Mouse (Mus musculus) heart, adult 2 months (tissue): ENCODE data around the gene Ucma. TPM values are rescaled to one million over a fixed set of nuclear protein-coding genes. Genes with fewer than 3 reads are reported as not detected.
"Not testable (repeated sequence)": the region's sequence is repeated elsewhere in the genome, so short reads cannot be mapped to it uniquely, and the experiment has no call there.

Experiments used
- DNase-seq, 2 experiments: peaks; one replicate each; pipeline ENCODE4 v3.0.0; 2021
- H3K27ac ChIP-seq: fragments of 200-600 bp; 2 replicates; pipeline ENCODE4 v1.8.1; 2022
- H3K27me3 ChIP-seq: fragments of 200-500 bp; 2 replicates; pipeline ENCODE4 v1.6.1; 2012; ENCODE audit warnings: mild to moderate bottlenecking, low read length, inconsistent platforms, mixed read lengths; ENCODE audit not compliant: control insufficient read depth, insufficient read depth
- H3K36me3 ChIP-seq: fragments of 200-500 bp; 2 replicates; pipeline ENCODE4 v1.6.1; 2012; ENCODE audit warnings: low read length, inconsistent platforms; ENCODE audit not compliant: control insufficient read depth, insufficient read depth
- H3K4me1 ChIP-seq: fragments of 200-500 bp; 2 replicates; pipeline ENCODE4 v1.6.1; 2011; ENCODE audit warnings: low read length; ENCODE audit not compliant: control insufficient read depth, insufficient read depth
- H3K4me3 ChIP-seq: fragments of 200-600 bp; 2 replicates; pipeline ENCODE4 v1.8.1; 2022
- H3K79me2 ChIP-seq: fragments of 200-500 bp; replicated peaks from 2 replicates; pipeline ENCODE4 v1.6.1; 2012; ENCODE audit warnings: mild to moderate bottlenecking, inconsistent platforms, low read length, moderate library complexity, mixed read lengths; ENCODE audit not compliant: control insufficient read depth, insufficient read depth
- H3K9ac ChIP-seq: fragments of 200-500 bp; 2 replicates; pipeline ENCODE4 v1.6.1; 2012; ENCODE audit warnings: low read depth, mild to moderate bottlenecking, control low read depth, inconsistent platforms, low read length, mixed read lengths
- CTCF ChIP-seq: fragments of 200-600 bp; IDR thresholded peaks from 2 replicates; pipeline ENCODE4 v1.8.1; 2022; ENCODE audit warnings: antibody characterized with exemption, mild to moderate bottlenecking, moderate library complexity
- EP300 ChIP-seq: fragments of 200-500 bp; IDR thresholded peaks from 2 replicates; pipeline ENCODE4 v1.6.1; 2011; ENCODE audit warnings: low read depth, low read length, control low read depth; ENCODE audit not compliant: insufficient read depth
- POLR2A ChIP-seq: fragments of 200-500 bp; IDR thresholded peaks from 2 replicates; pipeline ENCODE4 v1.6.1; 2011; ENCODE audit warnings: mild to moderate bottlenecking, low read depth, low read length, control low read depth; ENCODE audit not compliant: insufficient read depth
- WGBS: fragments of 180-500 bp; shearing (Covaris S2); methylation state at CpG from one replicate; pipeline ENCODE4 v1.1.7; 2018; 5-methylcytosine and 5-hydroxymethylcytosine counted together
- intact Hi-C: fragments of 180-260 bp; cut with DNase I; formaldehyde crosslinking; loops from one replicate; pipeline ENCODE4 v1.15.1; 2025
- long read RNA-seq: library from polyadenylated mRNA; stranded (forward); transcript quantifications from one replicate; pipeline ENCODE4 v2.0.0, GENCODE M21; 2021
- polyA plus RNA-seq: library from polyadenylated mRNA; depleted of rRNA; stranded (reverse); fragments of >200 nt; gene quantifications from 2 replicates; pipeline ENCODE4 v1.2.3, GENCODE M21; 2012; rRNA removed
- total RNA-seq, 2 experiments: library from RNA; stranded (reverse); gene quantifications; 2 replicates each; pipeline ENCODE4 v1.2.3; 2021

Ucma gene
- total RNA-seq (not detected), polyA plus RNA-seq (0.88 and 1.4 TPM in 2 replicates)
- long read RNA-seq = 0 reads

GRCm38 (mm10) chr2:4975807-4976206, at the start of gene Ucma:
Gene Ucma, plus strand, starts transcription at chr2:4976122.
- intact Hi-C loops = no loop called here
- H3K36me3 ChIP-seq = no peaks in the 10 kb centered on the region

GRCm38 (mm10) chr2:4927391-4927790, 48.5 kb upstream of the Ucma start:
- no peaks in the 10 kb centered on the region for H3K27me3 ChIP-seq
- intact Hi-C loops = no loop called here
- no peak for TF ChIP-seq EP300
- no peak for TF ChIP-seq POLR2A
- TF ChIP-seq CTCF = no peak
- peaks cover 3% of the 10 kb centered on the region; the same call in 1 of the 2 replicates for H3K36me3 ChIP-seq
- H3K79me2 ChIP-seq = no peaks in the 10 kb centered on the region
- no peak overlapping the region for H3K27ac ChIP-seq
- 88% methylated on average over 3 of the region's 3 CpGs for WGBS
- H3K4me1 ChIP-seq = no peaks in the 10 kb centered on the region
- DNase-seq = no peak
- no peak overlapping the region for H3K4me3 ChIP-seq
- H3K9ac ChIP-seq = no peak overlapping the region

More at GRCm38 (mm10) chr2:4975807-4976206, at the start of gene Ucma:
- DNase-seq = no peak
- Histone ChIP-seq H3K79me2 (no peaks in the 10 kb centered on the region), H3K9ac (no peak within 1 kb of the TSS), H3K4me3 (no peak within 1 kb of the TSS), H3K27ac (no peak within 1 kb of the TSS), H3K4me1 (no peaks in the 10 kb centered on the region), H3K27me3 (no peaks in the 10 kb centered on the region)
- WGBS = 61% methylated on average over 5 of the region's 5 CpGs
- TF ChIP-seq EP300 = no peak

- TF ChIP-seq EP300 (no peak), CTCF (no peak), POLR2A (no peak)
- H3K4me1 ChIP-seq = no peaks in the 10 kb centered on the region
- H3K36me3 ChIP-seq = no peaks in the 10 kb centered on the region
- H3K9ac ChIP-seq = no peak overlapping the region
- H3K27ac ChIP-seq = no peak overlapping the region
- WGBS = 43% methylated on average over 2 of the region's 2 CpGs
- no peaks in the 10 kb centered on the region for H3K27me3 ChIP-seq
- H3K4me3 ChIP-seq = no peak overlapping the region
- intact Hi-C loops = no loop called here
- no peaks in the 10 kb centered on the region for H3K79me2 ChIP-seq
- no peak for DNase-seq
Measured at GRCm38 (mm10) chr2:4929230-4929629, 46.7 kb upstream of the Ucma start.

- WGBS = 88% methylated on average over 9 of the region's 9 CpGs
- Histone ChIP-seq H3K27ac (no peak overlapping the region), H3K9ac (no peak overlapping the region), H3K4me3 (no peak overlapping the region), H3K79me2 (no peaks in the 10 kb centered on the region), H3K4me1 (no peaks in the 10 kb centered on the region), H3K27me3 (no peaks in the 10 kb centered on the region), H3K36me3 (no peaks in the 10 kb centered on the region)
- intact Hi-C loops = no loop called here
- no peak for DNase-seq
- TF ChIP-seq POLR2A (no peak), EP300 (no peak), CTCF (no peak)
Measured at GRCm38 (mm10) chr2:4934516-4934915, 41.4 kb upstream of the Ucma start.

DNA sequence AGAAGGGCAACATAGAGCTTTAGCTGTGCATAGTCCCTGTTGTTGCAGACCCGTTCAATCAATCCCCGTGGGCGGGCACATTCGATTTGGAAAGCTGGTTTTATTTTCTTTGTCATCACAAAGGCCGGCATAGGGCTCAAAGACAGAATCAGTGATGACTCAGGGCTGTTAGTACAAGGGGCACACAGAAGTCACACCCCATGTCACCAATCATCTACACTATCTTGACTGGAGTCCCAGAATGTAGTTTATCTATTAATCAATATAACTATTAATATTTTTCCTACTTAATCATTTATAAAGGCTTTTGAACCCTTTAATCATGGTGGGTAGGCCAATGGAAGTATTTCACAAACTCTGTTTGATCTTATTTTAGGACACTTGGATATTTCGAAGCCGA, 38.0 kb upstream of the Ucma start:
- H3K27ac ChIP-seq = no peak overlapping the region
- no peak overlapping the region for H3K4me3 ChIP-seq
- DNase-seq = no peak
- no peaks in the 10 kb centered on the region for H3K79me2 ChIP-seq
- 89% methylated on average over 7 of the region's 7 CpGs for WGBS
- intact Hi-C loops = no loop called here
- no peaks in the 10 kb centered on the region for H3K36me3 ChIP-seq
- H3K9ac ChIP-seq = no peak overlapping the region
- H3K27me3 ChIP-seq = no peaks in the 10 kb centered on the region
- no peak for TF ChIP-seq POLR2A
- TF ChIP-seq CTCF = no peak
- TF ChIP-seq EP300 = no peak
- no peaks in the 10 kb centered on the region for H3K4me1 ChIP-seq

GRCm38 (mm10) chr2:4940861-4941260, 35.1 kb upstream of the Ucma start:
- Histone ChIP-seq H3K27ac (no peak overlapping the region), H3K27me3 (no peaks in the 10 kb centered on the region), H3K4me1 (no peaks in the 10 kb centered on the region), H3K9ac (no peak overlapping the region), H3K4me3 (no peak overlapping the region), H3K36me3 (no peaks in the 10 kb centered on the region), H3K79me2 (no peaks in the 10 kb centered on the region)
- intact Hi-C loops = no loop called here
- TF ChIP-seq POLR2A (no peak), EP300 (no peak), CTCF (no peak)
- no peak for DNase-seq
- 88% methylated on average over 11 of the region's 11 CpGs for WGBS

DNA sequence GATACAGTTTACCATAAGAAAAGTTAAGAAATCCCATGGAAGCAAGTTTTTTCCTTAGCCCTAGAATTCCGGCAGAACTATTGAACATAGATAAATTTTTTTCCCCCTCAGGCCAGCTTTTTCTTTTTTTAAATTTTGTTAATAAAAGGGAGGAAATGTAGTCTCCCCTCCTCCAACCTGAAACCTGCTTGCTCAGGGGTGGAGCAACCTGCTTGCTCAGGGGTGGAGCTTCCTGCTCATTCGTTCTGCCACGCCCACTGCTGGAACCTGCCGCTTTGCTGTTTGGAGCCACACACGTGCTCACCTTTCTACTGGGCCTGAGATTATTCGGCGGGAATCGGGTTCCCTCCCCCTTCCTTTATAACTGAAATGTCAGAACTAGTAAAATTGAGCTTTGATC, 26.2 kb upstream of the Ucma start:
- H3K27ac ChIP-seq, intact Hi-C loops, H3K9ac ChIP-seq, H3K4me3 ChIP-seq, DNase-seq, H3K36me3 ChIP-seq, H3K4me1 ChIP-seq, H3K27me3 ChIP-seq, H3K79me2 ChIP-seq: not testable (repeated sequence)
- 86% methylated on average over 8 of the region's 8 CpGs for WGBS
